Mouse (Mus musculus): Measurements from ENCODE around the gene Rpap3. TPM values are rescaled to one million over a fixed set of nuclear protein-coding genes. Genes with fewer than 3 reads are reported as not detected.

Rpap3 gene
- total and polyA plus RNA-seq, 3 experiments = 84.4 to 98.4 (median 85.7) TPM

GRCm38 (mm10) chr15:97743210-97743609, 37.6 kb upstream of the Rpap3 start:
- Histone ChIP-seq H3K36me3 (ENCODE audit: control insufficient read depth in 1 of 2, insufficient read depth in 2 of 2, low read length in 2 of 2) (peaks cover 0 to 28% of the 10 kb centered on the region in 2 experiments; a peak in 2 of 4 replicates), H3K27me3 (ENCODE audit: control insufficient read depth in 1 of 2, insufficient read depth in 2 of 2, low read length in 2 of 2) (no peaks in the 10 kb centered on the region), H3K79me2 (ENCODE audit: control insufficient read depth, insufficient read depth, low read length, poor library complexity) (no peaks in the 10 kb centered on the region; the same call in 1 of the 2 replicates), H3K27ac (ENCODE audit: control insufficient read depth, low read depth, low read length) (no peak overlapping the region), H3K4me3 (ENCODE audit: control insufficient read depth in 1 of 2, insufficient read depth in 1 of 2, low read depth in 2 of 2, low read length in 2 of 2) (no peak overlapping the region), H3K4me1 (ENCODE audit: control insufficient read depth in 1 of 2, insufficient read depth in 2 of 2, low read length in 2 of 2) (peaks cover 3 to 43% of the 10 kb centered on the region in 2 experiments), H3K9me3 (replicated peaks; ENCODE audit: insufficient read depth, low read length) (no peaks in the 10 kb centered on the region), H3K9ac (ENCODE audit: control insufficient read depth, low read depth, low read length, poor library complexity, severe bottlenecking) (no peak overlapping the region)
- TF ChIP-seq MAX (IDR thresholded peaks at IDR 0.05; ENCODE audit: low read length) = no peak
- TF ChIP-seq ZKSCAN1 (IDR thresholded peaks at IDR 0.05; ENCODE audit: low read depth, low read length) = no peak
- TF ChIP-seq USF2 (IDR thresholded peaks at IDR 0.05; ENCODE audit: borderline replicate concordance in 1 of 2, insufficient read depth in 1 of 2, low read depth in 1 of 2, low read length in 2 of 2) = no peak
- TF ChIP-seq POLR2AphosphoS2 (IDR thresholded peaks at IDR 0.05; ENCODE audit: low read length) = no peak
- no peak for DNase-seq (ENCODE audit: low read depth, low spot score)

- H3K4me1 ChIP-seq (ENCODE audit: control insufficient read depth in 1 of 2, insufficient read depth in 2 of 2, low read length in 2 of 2) = peaks cover 0 to 37% of the 10 kb centered on the region in 2 experiments; a peak in 3 of 4 replicates
- no peaks in the 10 kb centered on the region; a peak in 1 of 4 replicates for H3K27me3 ChIP-seq (ENCODE audit: control insufficient read depth in 1 of 2, insufficient read depth in 2 of 2, low read length in 2 of 2)
- no peaks in the 10 kb centered on the region for H3K9me3 ChIP-seq (replicated peaks; ENCODE audit: insufficient read depth, low read length)
- no peaks in the 10 kb centered on the region; the same call in 1 of the 2 replicates for H3K79me2 ChIP-seq (ENCODE audit: control insufficient read depth, insufficient read depth, low read length, poor library complexity)
- no peak overlapping the region for H3K9ac ChIP-seq (ENCODE audit: control insufficient read depth, low read depth, low read length, poor library complexity, severe bottlenecking)
- no peak for DNase-seq (ENCODE audit: low read depth, low spot score)
- H3K27ac ChIP-seq (ENCODE audit: control insufficient read depth, low read depth, low read length) = no peak overlapping the region
- TF ChIP-seq SMC3 (IDR thresholded peaks at IDR 0.05; ENCODE audit: low read depth, low read length) (no peak), CTCF (IDR thresholded peaks at IDR 0.05 in 2 of 3, conservative IDR thresholded peaks at IDR 0.05 in 1 of 3; ENCODE audit: control insufficient read depth in 1 of 3, insufficient read depth in 1 of 3, low read depth in 2 of 3, low read length in 3 of 3, poor library complexity in 1 of 3, severe bottlenecking in 1 of 3) (no peak), TAL1 (IDR thresholded peaks at IDR 0.05; ENCODE audit: low read length) (no peak), MAZ (IDR thresholded peaks at IDR 0.05; ENCODE audit: low read depth, low read length) (no peak), CHD2 (IDR thresholded peaks at IDR 0.05; ENCODE audit: low read length) (no peak), MYC (IDR thresholded peaks at IDR 0.05; ENCODE audit: low read depth, low read length) (no peak), E2F4 (IDR thresholded peaks at IDR 0.05; ENCODE audit: borderline replicate concordance, low read depth, low read length) (no peak), NRF1 (IDR thresholded peaks at IDR 0.05; ENCODE audit: insufficient read depth, low read depth, low read length, poor library complexity, severe bottlenecking) (no peak), ELF1 (IDR thresholded peaks at IDR 0.05; ENCODE audit: low read depth, low read length) (no peak), MYB (IDR thresholded peaks at IDR 0.05; ENCODE audit: low read depth, low read length) (no peak), MEF2A (IDR thresholded peaks at IDR 0.05; ENCODE audit: extremely low read depth, insufficient replicate concordance, low read depth, low read length, poor library complexity, severe bottlenecking) (no peak), NELFE (IDR thresholded peaks at IDR 0.05; ENCODE audit: low read depth, low read length) (no peak), ZMIZ1 (IDR thresholded peaks at IDR 0.05; ENCODE audit: low read depth, low read length) (no peak), ZKSCAN1 (IDR thresholded peaks at IDR 0.05; ENCODE audit: low read depth, low read length) (no peak), USF2 (IDR thresholded peaks at IDR 0.05; ENCODE audit: borderline replicate concordance in 1 of 2, insufficient read depth in 1 of 2, low read depth in 1 of 2, low read length in 2 of 2) (no peak), ZC3H11A (IDR thresholded peaks at IDR 0.05; ENCODE audit: low read depth, low read length) (no peak), EP300 (IDR thresholded peaks at IDR 0.05; ENCODE audit: low read depth in 1 of 2, low read length in 2 of 2) (no peak), CHD1 (IDR thresholded peaks at IDR 0.05; ENCODE audit: low read depth, low read length) (no peak), POLR2AphosphoS2 (IDR thresholded peaks at IDR 0.05; ENCODE audit: low read length) (no peak)
- H3K4me3 ChIP-seq (ENCODE audit: control insufficient read depth in 1 of 2, insufficient read depth in 1 of 2, low read depth in 2 of 2, low read length in 2 of 2) = no peak overlapping the region
- peaks cover 0 to 23% of the 10 kb centered on the region in 2 experiments; a peak in 2 of 4 replicates for H3K36me3 ChIP-seq (ENCODE audit: control insufficient read depth in 1 of 2, insufficient read depth in 2 of 2, low read length in 2 of 2)
These were observed 37.0 kb upstream of the Rpap3 start for GRCm38 (mm10) chr15:97742600-97742999.
